Mouse (Mus musculus) heart, postnatal 0 days (tissue): Measurements from ENCODE around the gene D130040H23Rik.

ENCODE experiments used
- CTCF ChIP-seq: IDR thresholded peaks from 2 replicates; pipeline ENCODE4 v1.5.1; 2016; ENCODE audit warnings: antibody characterized with exemption, control low read depth, low read depth
- EP300 ChIP-seq: IDR thresholded peaks from 2 replicates; pipeline ENCODE4 v1.6.1; 2016; ENCODE audit warnings: antibody characterized with exemption, low read depth

DNA sequence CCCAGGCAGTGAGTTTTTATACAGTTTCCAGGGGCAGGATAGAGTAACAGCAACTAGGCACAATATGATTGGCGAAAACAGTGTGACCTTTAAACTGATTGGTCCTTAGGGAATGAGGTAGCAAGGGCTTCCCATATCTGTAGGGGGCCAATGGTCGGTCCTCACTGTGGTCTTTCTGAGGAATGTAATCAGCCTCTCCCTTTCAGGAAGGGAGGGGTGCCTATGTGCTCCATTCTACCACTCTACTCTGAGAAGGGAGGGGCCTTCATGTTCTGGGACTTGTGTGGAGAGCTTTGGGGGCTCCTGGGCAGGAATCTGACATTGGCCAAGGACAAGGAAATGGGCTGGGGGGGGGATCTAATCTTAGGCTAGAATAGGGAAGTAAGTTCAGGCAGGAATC is 53.9 kb downstream of the D130040H23Rik start:
- TF ChIP-seq CTCF (no peak), EP300 (no peak)
